Mouse (Mus musculus) inflammation-experienced regulatory T-cells, adult 16 weeks (primary cell): ENCODE results near the gene Nt5e. TPM values are rescaled to one million over a fixed set of nuclear protein-coding genes. Genes with fewer than 3 reads are reported as not detected.

Experiments
- polyA plus RNA-seq: library from polyadenylated mRNA; unstranded; fragments of 100-300 nt; shearing (Covaris generic); gene quantifications from one replicate; pipeline ENCODE4 v1.2.1, GENCODE M21; 2017

Nt5e gene
- 304 TPM for polyA plus RNA-seq

DNA sequence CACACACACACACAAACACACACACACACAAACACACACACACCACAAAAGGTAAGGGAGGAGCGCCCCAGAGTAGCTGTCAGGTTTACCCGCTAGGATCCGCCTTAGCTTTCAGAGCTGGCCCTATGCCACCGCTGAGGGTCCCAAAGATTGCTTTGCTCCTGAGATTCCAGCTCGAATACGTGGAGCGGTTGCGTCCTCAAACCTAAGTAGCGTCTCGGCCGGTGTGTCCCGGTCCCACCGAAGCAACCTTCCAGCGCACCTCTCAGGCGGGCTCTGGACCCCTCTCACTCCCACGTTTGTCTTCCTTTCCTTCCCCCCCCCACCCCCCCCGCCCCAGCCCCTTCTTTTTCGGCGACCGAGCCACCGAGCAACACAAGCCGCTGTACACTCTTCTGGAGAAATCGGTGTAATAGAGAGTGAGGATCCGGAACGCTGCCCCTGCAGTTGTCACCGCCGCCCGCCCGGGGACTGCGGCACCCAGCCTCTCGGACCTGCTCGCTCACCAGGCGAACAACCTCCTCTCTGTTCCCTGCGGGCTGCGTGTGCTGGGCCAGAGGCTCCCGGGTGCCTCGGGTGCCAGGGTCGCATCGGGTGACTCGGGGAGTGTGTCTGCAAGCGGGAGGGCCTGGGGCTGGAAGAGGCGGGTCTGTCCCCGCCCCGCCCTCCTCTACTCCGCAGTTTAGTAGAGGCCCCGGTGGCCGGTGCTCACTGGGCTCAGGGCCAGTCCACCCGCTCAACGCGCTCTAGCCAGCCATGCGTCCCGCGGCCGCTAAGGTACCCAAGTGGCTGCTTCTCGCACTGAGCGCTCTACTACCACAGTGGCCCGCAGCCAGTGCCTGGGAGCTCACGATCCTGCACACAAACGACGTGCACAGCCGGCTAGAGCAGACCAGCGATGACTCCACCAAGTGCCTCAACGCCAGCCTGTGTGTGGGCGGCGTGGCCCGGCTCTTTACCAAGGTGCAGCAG, at the start of gene Nt5e:
Nt5e (plus strand) TSS at position 268 of the 972 bp plus-strand sequence.

Other genes starting within 250 kb of the Nt5e start
- 87.9 TPM for gene Snx14, start 111.8 kb downstream of the Nt5e start, polyA plus RNA-seq
- not detected for gene Gm20537, start 129.4 kb downstream of the Nt5e start, polyA plus RNA-seq
- gene Syncrip, start 155.4 kb downstream of the Nt5e start, polyA plus RNA-seq, result 110 TPM
- 21.1 TPM for gene Zfp949, start 220.8 kb downstream of the Nt5e start, polyA plus RNA-seq